Mouse (Mus musculus) lung, adult 18-20 months (tissue): ENCODE data around the gene Fer1l4.
A peak's percentile ranks its signal among the peaks of the same experiment; 100 is the strongest.

Experiments used
- DNase-seq, 2 experiments: peaks; one replicate each; pipeline ENCODE4 v3.0.0; 2022; ENCODE audit warnings: mixed read lengths in 2 of 2

Fer1l4 gene

DNA sequence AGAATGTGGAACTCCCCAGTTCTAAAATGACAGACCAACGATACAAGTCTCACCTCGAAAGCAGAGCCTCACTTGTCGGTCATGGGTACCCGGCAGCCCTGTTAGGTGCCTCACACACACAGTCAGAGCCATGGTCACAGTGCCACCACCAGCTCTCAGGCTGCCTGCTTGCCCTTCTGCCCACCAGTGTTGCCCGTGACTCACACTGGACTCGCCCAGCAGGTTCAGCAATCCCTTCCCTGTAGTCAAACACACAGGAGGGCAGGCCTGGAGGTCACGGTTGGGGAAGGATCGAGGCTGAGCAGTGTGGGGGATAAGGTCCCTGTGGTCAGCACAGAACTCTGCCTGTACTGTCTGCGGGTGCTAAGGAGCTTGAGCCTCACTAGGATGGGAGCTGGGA lies at the start of gene Fer1l4:
Fer1l4 (minus strand) TSS at position 132 of the 400 bp plus-strand sequence.
- peak; percentile 36 to 51 for DNase-seq

DNA sequence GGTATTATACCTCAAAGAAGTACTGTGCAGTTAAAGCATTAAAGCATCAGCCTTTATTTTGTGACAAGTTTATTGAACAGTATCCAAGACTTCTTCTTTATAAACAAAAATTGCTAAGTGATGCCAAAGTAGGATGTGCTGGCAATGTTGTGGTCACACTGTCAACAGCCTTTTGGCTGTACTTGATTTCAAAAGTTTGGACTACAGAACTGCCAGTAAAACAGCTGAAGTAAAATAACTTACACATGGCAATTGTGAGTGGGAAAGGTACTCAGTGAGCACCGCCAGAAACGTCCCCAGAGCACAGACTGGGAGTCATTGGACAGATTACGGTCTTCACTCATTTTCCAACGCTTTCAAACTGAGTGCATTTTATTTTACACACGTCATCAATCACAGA lies 39.2 kb upstream of the Fer1l4 start:
- peak in 1 of 2 experiments; percentile 12 for DNase-seq

DNA sequence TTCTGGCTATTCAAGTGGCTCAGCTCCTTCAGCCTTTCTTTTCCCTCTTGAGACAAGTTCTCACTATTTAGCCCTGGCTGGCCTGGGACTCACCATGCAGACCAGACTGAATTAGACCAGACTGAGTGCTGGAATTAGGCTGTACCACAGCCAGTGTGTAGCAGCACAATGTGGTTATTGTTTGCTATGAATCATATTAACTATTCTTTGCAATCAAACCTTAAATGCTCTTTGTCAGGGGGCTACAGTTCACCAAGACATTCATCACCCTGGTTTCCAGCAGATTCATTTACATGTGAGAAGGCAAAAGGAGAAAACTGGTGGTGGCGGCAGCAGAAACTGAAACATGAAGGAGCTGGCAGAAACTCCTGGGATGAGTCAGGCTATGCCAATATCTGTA lies 37.1 kb upstream of the Fer1l4 start:
- no peak for DNase-seq

DNA sequence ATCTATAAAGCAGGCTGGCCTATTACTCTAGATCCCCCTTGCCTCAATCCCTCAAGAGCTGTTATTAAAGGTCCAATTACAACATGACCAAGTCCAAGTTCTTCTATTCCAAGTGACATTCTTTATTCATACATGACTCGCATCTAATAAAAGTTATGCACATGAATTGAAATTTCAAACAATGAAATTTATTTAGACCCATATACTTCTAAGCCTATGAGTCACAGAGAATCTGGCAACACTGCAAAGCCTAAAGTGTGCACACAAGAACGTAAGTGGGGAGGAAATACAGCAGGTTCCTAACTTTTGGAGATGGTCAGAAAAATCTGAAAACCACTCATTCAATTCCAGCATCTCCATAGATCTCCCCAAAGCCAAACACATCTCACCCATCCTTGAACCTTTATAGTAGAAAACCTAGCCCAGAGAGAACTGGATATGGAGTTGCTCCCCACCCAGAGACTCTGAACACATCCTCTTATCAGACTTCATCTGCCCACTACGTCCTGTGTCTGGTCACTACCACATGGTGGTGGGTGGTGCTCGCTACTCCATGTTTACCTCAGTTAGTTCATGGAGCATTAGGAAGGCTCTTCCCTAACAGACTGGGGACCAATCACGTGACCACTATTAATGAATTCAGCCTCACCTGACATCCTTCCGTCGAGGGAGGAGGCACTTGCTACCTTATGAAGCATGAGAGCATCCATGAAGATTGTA lies 34.8 kb upstream of the Fer1l4 start:
- no peak for DNase-seq

DNA sequence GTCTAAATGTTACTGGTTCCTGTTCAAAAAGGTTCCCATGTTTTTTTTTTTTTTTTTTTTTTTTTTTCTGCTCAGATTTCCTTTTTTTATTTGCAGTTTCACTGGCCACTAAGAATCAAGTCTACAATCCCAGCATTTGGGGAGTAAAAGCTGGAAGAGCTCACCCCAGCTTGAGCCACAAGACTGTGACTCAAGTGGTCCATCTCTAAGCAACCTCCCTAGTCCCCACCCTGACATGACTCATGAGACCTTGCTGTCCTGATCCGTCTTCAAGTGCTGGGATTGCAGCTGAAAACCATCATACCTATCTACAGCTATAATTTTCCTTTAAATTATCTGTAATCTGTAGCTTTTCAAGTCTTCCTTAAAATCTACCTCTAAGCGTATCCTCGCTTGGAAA lies 31.8 kb upstream of the Fer1l4 start:
- no peak for DNase-seq

DNA sequence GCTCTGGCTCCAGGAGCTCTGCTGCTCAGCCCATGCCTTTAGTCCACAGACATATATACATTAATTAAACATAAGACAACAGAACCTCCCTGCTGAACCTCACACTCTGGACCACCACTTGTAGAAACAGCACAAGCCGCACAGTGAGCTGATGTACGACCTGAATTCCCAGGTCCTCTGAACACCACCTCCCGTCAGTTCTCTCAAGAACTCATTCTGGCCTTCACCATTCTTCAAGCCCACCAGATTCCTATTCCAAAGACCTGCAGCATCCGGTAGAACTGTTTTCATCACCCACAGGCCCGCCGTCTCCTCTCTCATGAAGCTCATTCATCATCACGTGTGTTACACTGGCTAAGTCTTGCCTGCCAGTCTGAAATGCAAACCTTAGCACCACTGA lies 27.6 kb upstream of the Fer1l4 start:
- DNase-seq = no peak

DNA sequence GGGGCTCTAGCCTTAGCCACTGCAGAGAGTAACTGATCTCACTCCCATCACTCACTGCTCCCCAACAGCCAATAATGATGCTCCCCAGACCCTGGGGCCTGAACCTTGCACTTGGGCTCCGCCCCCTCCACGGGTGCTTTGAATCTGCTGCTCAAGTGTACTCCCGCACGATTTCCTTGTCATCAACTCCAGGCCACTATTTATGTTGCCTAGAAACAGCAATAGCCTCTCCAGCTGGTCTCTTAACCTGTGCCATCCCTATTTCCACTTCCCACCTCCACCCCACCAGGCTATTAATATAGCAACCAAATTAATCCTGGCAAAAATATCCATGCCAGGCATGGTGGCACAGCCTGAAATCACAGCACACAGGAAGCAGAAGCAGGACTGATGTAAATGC lies 26.9 kb upstream of the Fer1l4 start:
- no peak for DNase-seq

DNA sequence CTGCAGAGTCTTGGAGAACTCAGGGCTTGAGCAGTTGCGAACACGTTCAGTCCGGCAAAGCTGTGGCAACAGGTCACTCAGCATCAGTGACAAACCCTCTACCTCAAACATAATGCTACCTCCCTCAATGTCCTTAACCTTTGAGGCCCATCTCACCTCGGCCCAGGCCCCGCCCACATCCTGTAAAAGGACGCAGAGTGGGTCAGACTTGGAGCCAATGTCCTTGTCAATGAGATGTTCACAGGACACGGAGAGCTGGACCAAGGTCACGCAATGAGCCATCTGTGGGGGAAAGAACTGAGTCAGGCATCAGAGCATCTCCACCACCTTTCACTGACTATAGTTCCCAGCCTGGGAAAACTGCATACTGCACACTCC lies 26.4 kb upstream of the Fer1l4 start:
- DNase-seq = no peak

DNA sequence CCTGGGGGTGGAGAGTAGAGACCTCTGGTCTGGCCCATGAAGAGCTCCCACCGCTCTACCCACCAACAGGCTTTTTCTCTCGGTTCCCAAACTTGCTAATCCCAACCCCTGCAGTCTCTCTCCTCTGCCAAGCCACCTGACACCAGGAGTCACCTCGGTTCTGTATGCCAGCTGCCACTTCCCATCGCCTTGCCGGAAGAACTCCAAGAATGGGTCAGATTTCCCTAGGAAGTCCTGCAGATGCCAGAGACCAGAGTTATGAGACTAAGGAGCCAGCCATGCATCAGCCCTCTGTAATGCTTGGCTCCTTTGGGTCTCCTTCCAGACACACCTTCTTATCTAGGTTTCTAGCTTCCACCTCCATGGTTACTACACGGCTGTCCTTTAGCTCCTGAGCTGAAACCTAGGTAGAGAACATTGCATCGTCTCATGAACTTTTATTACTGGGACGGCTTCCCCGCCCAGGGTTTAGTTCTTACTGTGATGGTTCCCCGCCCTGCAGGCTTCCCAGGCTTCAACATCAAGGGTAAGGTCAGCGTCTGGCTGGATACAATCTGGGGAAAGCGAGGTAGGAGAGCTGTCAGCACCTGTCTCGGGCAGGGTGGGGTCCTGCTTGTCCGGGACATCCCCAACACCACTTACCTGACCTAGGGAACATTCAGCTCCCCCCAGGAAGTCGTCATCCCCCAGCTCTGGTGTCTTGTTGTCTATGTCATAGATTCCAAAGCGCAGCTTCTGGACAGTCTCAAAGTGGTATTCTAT lies 25.9 kb upstream of the Fer1l4 start:
- DNase-seq = no peak

DNA sequence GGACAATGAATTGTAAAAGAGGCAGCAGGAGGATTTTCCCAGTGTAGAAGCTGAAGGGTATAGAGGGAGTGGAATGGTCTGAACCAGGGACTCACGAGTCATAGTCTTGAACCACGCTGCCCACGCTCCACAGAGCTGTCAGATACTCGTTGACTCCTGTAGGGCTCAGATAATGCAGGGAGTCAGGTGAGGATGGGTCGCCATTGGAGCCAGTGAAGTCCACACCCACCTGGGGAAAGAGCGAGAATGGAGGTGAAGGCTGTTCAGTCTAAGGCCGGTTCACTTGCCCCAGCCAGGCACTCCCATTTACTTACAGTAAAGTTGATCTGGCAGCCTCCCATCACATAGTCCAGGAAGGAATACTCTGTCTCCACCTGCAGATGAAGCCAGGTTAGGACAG lies 24.7 kb upstream of the Fer1l4 start:
- DNase-seq = no peak

DNA sequence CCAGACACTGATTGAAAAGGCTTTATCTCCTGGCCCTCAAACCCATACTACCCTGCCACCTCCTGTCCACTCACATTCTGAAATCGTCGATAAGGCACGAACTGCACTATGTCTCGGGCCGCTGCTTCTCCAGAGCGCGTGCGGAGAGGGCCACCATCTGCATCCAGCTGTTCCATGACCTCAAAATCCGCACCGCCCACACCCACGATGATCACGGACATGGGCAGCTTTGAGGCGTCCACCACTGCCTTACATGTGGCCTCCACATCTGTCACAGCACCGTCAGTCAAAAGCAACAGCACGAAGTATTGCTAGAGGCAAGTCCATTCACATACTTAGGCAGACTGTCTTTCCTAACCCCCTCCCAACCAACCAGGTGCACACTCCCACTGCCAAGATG lies 21.0 kb upstream of the Fer1l4 start:
- DNase-seq = peak in 1 of 2 experiments; percentile 24

DNA sequence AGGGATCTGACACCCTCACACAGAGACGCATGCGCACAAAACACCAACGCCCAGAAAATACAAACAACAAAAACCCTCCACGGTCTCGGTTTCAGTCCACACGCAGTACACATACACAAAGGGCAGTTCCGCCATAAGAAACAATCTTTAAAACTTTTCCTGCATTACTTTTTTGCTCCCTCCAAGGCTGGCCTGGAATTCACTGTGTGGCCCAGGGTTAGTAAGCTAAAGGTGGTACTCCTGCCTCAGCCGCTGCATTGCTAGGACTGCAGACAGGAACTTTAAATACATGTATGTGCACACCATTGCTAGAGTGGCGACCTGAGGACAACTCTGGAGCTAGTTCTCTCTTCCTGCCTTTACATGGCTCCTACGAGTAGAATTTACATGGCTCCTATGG lies 18.5 kb upstream of the Fer1l4 start:
- DNase-seq = no peak

DNA sequence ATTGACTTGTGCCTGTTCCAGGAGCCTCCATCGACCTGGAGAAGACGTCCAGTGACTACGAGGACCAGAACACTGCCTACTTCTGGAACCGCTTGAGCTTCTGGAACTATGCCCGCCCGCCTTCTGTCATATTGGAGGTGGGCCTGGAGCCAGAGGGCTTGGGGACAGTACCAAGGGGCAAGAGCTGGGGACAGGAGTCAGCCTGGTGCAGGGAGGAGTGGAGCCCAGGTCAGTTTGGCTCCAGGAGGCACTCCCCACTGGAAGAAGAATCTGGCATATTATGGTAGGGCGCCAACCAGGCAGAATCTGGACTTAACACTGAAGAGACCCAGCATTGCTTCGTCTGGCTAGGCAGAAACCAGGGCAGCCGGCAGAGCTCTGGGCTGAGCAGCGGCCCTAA lies 15.2 kb upstream of the Fer1l4 start:
- DNase-seq = no peak

DNA sequence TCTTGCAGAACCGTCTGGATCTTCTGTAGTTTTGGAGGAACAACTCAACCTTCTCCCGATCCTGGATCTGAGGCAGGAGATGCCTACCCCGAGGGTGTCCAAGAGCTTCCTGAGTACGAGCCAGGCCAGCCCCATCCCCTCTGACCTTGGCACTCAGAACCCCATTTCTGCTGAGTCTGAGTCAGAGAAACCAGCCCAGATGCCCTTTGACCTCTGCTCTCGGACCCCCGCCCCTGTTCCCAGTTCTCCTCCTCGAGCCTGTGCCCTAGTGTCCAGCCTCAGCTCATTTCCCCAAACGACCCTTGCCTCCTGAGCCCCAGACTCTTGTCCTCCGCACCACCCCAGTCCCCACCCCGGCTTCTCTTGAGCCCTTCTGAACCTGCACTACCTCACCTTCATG lies 13.4 kb upstream of the Fer1l4 start:
- DNase-seq = no peak

DNA sequence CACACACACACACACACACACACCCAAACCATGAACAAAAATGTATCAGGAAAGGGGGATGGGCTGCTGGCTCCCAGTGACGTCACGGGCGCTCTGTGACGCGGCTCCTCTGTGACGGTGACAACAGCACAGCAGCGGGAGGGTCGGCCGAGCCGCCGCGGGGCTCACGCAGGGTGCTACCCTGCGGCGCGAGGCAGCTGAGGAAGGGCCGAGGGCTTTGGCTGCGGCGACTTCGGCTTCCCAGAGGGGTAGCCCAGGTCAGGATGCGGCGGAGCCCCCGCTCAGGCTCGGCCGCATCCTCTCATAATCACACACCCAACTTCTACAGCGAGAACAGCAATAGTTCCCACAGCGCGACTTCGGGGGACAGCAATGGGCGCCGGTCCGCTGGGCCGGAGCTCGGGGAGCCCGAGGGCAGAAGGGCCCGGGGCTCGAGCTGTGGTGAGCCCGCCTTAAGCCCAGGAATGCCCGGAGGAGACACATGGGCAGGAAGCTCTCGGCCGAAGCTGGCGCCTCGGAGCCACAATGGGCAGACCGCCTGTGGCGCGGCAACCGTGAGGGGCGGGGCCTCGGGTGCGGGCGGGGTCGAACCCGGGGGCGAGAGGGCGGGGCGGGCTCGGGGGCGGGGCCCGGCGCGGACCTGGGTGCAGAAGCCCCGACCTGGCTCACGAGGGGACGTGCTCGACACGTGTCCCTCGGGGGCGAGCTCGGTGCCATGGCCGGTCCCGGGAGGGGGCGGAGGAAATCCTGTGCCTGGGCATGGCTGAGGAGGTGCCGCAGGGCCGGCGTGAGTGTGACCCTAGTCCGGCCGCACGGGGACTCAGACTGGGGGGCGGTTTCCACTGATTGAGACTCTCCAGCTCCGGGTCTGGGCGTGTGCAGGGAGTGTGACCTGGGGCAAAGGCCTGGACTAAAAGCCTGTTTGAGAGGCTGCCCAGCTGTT lies 12.6 kb upstream of the Fer1l4 start, which contains the start of gene Spag4:
Spag4 (plus strand) TSS at position 77 of the 943 bp plus-strand sequence.
- DNase-seq = peak; percentile 67 to 74

DNA sequence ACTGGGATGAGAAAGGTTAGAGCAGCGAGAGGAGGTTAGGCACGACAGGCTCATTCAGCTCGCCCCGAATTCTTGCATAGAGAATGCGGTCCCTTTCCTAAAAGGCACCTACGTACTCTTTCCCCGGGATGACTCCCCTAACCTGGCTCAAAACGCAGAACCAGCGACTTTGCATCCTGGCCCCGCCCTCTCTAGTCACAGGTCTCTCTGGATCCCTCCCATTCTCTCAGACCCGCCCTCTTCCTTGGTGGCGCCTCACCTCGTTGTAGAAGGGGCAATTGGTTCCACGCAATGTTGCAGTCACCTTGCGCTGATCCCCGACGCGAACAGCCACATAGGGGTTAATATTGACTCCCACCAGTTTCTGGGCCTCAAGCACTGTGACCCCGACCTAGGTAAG lies 4.8 kb downstream of the Fer1l4 start:
- DNase-seq = peak; percentile 36 to 44

DNA sequence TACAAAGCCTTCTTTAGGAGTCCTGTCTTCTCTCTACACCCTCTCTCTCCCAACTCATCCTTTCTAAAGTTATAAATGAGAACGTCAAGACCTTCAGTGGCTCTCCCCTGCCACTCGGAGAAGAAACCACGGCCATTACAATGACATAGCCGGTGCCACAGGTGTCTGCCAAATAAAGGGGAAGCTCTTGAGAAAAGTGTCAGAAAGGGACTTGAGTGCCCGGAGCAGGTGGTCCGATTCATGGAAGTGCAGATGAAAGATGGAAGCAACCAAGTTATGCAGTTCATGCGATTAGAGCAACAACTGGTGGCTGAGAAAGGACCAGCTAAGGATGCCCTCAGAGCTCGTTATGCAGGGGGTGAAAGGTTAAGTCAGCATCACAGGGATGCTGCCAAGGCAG lies 9.8 kb downstream of the Fer1l4 start:
- DNase-seq = no peak

DNA sequence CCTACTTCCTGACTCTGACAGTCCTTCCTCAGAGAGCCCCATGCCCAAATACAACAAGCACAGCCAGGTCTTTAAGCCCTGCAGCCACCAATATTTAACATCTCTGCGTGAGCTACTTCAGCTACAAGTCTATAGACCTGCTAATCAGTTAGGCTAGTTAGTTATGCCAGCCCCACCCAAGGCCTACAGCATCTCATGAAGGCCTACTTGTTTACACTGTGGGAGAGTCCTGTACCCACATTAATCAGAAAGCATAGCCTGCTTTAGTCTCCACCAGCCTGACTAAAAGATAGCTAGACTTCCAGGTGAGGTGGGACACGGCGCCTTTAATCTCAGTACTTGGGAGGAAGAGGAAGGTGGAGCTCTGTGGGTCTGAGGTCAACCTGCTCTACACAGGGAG lies 13.4 kb downstream of the Fer1l4 start:
- DNase-seq = no peak

DNA sequence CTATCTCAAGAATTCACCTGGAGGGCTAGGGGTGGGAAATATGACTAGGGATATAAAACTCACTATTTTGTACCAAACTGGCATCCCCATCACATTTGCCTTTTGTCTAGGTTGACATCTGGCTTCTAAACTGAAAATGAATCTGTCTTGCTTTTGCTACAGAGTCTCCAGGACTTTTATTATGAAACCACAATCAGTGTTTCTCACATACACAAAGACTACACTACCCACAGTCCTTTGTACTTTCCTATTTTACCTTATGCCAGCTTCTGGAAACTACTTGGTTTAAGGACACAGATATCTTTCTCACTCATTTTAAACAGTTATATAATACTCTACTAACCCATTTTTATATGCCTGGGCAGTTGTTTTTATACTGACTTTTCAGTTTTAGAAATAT lies 27.3 kb downstream of the Fer1l4 start:
- no peak for DNase-seq

DNA sequence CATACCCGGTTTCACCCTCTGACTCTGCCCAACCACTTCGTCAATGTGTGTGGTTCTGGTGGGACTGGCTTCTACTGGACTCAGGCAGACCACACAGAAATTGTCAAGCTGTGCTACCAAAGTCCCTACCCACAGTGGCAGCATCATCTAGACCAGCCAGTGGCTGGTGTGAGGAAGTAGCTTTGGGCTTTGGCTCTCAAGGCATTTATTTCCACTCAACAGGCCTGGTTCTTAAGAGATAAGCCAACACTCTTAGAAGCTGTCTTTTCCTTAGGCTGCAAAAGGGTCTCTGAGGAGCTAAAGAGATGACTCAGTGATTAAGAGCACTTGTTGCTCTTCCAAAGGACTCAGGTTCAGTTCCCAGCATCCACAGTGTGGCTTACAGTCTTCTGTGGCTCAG lies 31.0 kb downstream of the Fer1l4 start:
- no peak for DNase-seq

DNA sequence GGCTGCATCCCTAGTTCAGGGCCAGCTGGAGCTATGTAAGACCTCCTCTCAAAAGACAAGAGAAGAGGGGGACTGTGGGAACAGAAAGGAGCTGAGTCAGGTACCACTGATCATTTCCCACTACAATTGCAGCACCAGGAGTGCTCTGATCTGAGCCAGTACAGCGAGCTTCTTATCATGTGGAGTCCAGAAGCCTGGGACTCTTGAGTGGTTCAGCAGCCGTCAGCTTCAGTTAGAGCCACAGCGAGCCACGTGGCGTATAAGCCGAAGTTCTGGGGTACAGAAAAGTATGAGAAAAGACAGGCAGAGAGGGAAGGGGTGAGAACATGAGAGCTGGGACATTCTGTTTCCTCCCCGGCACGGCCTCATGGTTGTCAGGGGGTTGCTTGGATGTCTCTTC lies 31.5 kb downstream of the Fer1l4 start:
- DNase-seq = no peak

DNA sequence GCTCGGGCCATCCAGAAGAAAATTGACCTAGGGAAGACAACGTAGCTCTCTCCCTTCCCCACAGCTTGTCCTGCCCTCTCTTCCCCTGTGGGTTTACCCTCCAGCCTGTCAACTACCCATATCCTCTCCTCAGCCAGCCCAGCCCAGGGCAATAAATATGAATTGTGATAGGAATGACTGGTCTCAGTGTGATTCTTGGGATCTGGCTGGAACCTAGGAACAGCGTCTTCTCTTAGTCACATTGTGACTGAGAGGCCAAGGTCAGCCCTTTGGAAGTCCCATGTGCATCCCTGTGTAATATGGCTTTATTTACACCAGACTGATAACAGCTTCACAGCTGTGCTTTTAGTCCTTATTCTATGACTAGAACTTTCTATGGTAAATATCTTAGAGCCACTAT lies 34.6 kb downstream of the Fer1l4 start:
- DNase-seq = no peak

DNA sequence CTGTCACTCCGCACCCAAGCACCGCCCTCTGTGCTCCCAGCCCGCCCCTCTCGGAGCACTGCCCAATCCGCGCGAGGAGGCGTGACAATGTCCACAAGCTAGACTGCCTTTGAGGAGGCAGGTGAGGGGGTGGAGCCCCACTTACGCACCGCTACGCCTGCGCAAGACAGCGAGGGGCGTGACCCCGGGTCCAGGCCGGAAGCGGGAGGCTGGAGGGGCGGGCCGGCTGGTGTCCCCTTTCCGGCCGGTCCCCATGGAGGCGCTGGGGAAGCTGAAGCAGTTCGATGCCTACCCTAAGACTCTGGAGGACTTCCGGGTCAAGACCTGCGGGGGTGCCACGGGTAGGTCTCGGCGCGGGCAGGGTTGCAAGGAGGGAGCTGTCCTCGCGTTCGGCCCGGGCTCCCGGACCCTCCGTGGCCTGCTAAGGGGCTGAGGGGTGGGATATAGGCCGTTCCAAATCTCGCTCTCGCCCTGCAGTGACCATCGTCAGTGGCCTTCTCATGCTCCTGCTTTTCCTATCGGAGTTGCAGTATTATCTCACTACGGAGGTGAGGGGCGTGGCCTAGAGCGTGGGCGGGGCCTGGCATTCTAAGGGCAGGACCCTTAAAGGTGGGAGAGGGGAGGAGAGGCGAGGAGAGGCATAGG lies 44.7 kb downstream of the Fer1l4 start, which contains the start of the genes 6430550D23Rik and Ergic3:
6430550D23Rik (minus strand) TSS at position 90 of the 645 bp plus-strand sequence.
Ergic3 (plus strand) TSS at position 158 of the 645 bp plus-strand sequence.
- DNase-seq = peak; percentile 99
